Mouse (Mus musculus) E14TG2a.4 (cell line): ENCODE results near the gene Cds2.

Experiments
- H3K27me3 ChIP-seq: 2 replicates; pipeline ENCODE4 v1.6.1; 2014; ENCODE audit warnings: low read length, control low read depth; ENCODE audit not compliant: insufficient read depth
- H3K36me3 ChIP-seq: 2 replicates; pipeline ENCODE4 v1.6.1; 2014; ENCODE audit warnings: low read length, control low read depth; ENCODE audit not compliant: insufficient read depth
- H3K4me1 ChIP-seq: replicated peaks from 2 replicates; pipeline ENCODE4 v1.6.1; 2014; ENCODE audit warnings: low read depth, low read length, control low read depth
- H3K4me3 ChIP-seq: replicated peaks from 2 replicates; pipeline ENCODE4 v1.5.1; 2014; ENCODE audit warnings: mild to moderate bottlenecking, low read length
- H3K9me3 ChIP-seq: 2 replicates; pipeline ENCODE4 v1.6.1; 2014; ENCODE audit warnings: low read length, control low read depth
- CTCF ChIP-seq: conservative IDR thresholded peaks from 2 replicates; pipeline ENCODE4 v1.5.1; 2014; ENCODE audit warnings: low read length
- NANOG ChIP-seq: IDR thresholded peaks from 2 replicates; pipeline ENCODE4 v1.6.1; 2014; ENCODE audit warnings: borderline replicate concordance, low read length, mixed read lengths
- POU5F1 ChIP-seq: IDR thresholded peaks from 2 replicates; pipeline ENCODE4 v1.6.1; 2014; ENCODE audit warnings: low read length, borderline replicate concordance

The Cds2 gene

DNA sequence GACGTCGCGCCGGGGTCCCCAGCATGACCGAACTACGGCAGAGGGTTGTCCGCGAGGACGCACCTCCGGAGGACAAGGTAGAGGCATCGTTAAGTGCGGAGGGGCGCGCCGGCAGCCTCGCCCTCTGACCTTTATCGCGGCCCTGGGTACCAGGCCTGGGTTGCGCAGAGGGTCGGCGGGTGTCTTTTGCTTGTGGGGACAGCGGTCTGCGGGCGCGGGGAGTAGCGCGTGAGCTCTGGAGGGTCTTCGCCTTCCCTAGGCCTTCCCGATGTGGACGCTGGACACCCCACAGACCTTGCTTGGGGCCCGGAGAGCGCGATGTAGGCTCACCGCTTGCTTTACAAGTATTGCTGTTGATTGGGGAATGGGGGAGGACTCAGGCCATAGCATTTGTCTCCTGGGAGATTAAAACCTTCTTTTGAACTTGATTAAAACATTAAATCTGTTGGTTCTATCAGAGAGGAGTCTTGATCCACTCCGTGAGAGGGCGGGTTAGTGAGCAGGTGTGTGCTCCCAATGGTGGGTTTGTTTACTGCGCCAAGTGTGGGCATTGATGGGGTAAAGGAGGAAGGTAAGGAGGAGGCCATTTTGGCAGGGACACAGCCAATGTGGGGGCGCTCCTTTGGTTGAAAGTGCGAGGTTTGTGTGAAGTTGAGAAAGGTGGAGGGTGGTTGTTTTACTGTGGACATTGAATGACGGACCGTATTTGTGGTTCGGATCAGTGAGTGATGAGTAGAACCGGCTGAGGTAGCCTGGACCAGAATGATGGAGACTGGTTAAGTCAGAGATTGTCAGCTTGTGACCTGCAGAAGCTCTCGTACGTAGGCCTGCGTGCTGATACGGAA lies 695 bp downstream of the Cds2 start:
- H3K4me1 ChIP-seq, result peaks cover 63% of the 10 kb centered on the region
- no peaks in the 10 kb centered on the region for H3K27me3 ChIP-seq
- H3K9me3 ChIP-seq, result no peaks in the 10 kb centered on the region
- TF ChIP-seq POU5F1, result no peak
- TF ChIP-seq NANOG, result no peak
- no peak for TF ChIP-seq CTCF
- no peaks in the 10 kb centered on the region for H3K36me3 ChIP-seq
- peak overlapping the region; percentile 94 for H3K4me3 ChIP-seq

DNA sequence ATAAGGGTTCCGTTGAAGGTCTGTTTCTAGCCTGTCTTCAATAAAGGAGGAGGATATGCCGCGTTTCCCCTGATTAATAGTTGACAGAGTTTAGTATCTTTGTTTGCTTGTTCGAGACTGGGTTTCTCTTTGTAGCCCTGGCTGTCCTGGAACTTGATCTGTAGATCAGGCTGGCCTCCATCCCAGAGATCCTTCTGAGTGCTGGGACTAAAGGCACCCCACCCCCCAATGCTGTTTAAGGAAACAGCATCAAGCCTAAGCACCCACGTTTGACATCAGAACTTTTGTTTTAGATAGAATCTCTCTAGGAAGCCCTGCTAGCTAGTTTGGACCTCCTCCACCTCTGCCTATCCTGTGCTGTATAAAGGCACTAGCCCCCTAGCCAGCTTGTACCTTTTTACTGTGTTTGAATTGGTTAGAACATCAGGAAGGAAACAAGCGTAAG lies 1.3 kb downstream of the Cds2 start:
- no peak for TF ChIP-seq POU5F1
- no peak for TF ChIP-seq CTCF
- no peak for TF ChIP-seq NANOG
- H3K4me3 ChIP-seq, result peak overlapping the region; percentile 94

DNA sequence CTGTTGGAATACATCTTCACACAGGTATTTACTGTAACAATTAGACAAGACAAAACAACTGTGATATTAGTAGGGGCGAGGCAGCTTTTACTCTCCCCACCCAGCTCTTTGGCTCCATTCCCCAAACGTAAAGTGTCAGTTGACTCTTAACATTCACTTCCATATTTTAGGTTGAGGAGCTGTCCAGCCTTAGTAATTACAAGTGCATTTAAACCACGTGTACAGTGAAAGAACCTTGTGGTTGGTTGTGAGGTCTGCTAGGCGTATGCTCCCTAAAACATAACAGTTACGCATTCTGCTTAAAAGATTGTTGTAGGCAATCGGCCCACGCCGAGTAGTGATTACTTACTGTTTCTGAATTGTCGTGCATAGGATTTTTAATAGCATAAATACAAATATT lies 2.2 kb downstream of the Cds2 start:
- TF ChIP-seq CTCF (no peak), NANOG (no peak), POU5F1 (no peak)

More for the DNA sequence above, 1.3 kb downstream of the Cds2 start:
- Histone ChIP-seq H3K36me3 (no peaks in the 10 kb centered on the region), H3K9me3 (no peaks in the 10 kb centered on the region), H3K4me1 (peaks cover 61% of the 10 kb centered on the region), H3K27me3 (no peaks in the 10 kb centered on the region)

DNA sequence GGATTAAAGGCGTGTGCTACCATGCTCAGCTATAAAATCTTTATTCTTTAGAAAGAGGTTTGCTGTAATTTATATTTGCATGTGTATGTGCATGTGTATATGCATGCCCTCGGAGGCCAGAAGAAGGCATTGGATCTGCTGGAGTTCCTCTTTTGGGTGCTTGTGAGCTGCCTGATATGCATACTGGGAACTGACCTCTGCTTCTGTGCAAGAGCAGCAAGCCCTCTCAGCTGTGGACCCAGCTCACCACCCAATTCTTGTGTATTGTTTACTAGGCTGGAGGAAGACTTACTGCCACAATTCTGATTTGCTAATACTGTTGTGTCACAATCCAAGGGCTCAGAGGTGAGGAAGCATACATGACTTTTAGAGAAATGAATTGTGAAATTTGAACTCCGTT lies 3.1 kb downstream of the Cds2 start:
- Histone ChIP-seq H3K36me3 (no peaks in the 10 kb centered on the region), H3K9me3 (no peaks in the 10 kb centered on the region), H3K27me3 (no peaks in the 10 kb centered on the region), H3K4me3 (no peak overlapping the region), H3K4me1 (peaks cover 56% of the 10 kb centered on the region)
- no peak for TF ChIP-seq NANOG
- TF ChIP-seq POU5F1, result no peak
- TF ChIP-seq CTCF, result no peak

More for the DNA sequence above, 2.2 kb downstream of the Cds2 start:
- no peak overlapping the region for H3K4me3 ChIP-seq
- no peaks in the 10 kb centered on the region for H3K9me3 ChIP-seq
- H3K4me1 ChIP-seq, result peaks cover 54% of the 10 kb centered on the region
- H3K27me3 ChIP-seq, result no peaks in the 10 kb centered on the region
- no peaks in the 10 kb centered on the region for H3K36me3 ChIP-seq

DNA sequence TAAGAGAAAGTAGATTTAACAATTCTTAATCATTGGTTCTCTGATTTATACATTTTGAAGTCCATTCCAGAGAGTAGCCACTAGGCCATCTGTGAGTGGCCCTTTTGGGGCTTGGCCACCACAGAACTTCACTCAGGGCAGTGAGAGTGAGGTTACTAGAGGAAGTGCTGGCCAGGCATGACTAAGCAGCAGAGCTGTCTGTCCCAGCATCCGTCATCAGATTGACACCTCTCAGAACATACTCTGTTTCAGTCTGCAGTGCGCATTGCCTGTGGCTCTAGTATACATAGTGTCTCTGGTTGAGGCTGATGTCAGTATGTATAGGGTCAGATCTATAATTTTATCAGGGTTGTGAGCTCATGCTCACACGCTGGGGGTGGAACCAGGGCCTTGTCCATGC lies 6.3 kb downstream of the Cds2 start:
- TF ChIP-seq NANOG, result no peak
- TF ChIP-seq CTCF, result no peak
- no peak for TF ChIP-seq POU5F1
- Histone ChIP-seq H3K36me3 (no peaks in the 10 kb centered on the region), H3K27me3 (no peaks in the 10 kb centered on the region), H3K4me1 (peaks cover 70% of the 10 kb centered on the region), H3K4me3 (no peak overlapping the region), H3K9me3 (no peaks in the 10 kb centered on the region)

DNA sequence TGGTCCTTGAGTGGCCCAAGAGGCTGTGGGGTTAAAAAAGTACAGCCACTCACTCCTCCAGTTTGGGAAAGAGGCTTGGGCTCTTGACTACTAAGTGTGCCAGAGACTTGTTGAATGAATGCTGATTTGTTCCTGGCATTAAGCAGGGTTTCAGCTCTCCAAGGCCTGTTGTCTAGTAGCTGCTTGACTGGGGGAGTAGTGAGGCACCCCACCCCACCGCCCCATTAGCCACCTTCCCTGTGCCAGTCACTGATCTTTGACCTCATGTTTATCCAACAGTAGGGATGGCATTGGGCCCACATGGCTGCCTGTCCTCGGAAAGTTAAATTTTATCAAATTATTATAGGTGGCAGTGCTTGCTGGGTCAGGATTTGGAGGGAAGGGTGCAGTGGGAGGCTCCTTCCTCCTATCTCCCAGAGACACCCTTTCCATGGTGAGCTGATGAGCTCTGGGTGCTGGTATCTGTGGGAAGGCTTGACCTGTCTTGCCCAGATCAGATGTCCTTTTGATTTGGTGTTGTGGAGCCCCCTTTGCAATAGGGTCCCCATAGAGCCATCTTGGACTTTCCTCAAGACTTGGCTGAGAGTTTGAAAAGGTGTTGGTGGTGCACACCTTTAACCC lies 7.5 kb downstream of the Cds2 start:
- TF ChIP-seq CTCF (no peak), POU5F1 (no peak)
- H3K27me3 ChIP-seq, result no peaks in the 10 kb centered on the region
- H3K36me3 ChIP-seq, result no peaks in the 10 kb centered on the region
- H3K4me1 ChIP-seq, result peaks cover 65% of the 10 kb centered on the region
- no peaks in the 10 kb centered on the region for H3K9me3 ChIP-seq
- no peak overlapping the region for H3K4me3 ChIP-seq

DNA sequence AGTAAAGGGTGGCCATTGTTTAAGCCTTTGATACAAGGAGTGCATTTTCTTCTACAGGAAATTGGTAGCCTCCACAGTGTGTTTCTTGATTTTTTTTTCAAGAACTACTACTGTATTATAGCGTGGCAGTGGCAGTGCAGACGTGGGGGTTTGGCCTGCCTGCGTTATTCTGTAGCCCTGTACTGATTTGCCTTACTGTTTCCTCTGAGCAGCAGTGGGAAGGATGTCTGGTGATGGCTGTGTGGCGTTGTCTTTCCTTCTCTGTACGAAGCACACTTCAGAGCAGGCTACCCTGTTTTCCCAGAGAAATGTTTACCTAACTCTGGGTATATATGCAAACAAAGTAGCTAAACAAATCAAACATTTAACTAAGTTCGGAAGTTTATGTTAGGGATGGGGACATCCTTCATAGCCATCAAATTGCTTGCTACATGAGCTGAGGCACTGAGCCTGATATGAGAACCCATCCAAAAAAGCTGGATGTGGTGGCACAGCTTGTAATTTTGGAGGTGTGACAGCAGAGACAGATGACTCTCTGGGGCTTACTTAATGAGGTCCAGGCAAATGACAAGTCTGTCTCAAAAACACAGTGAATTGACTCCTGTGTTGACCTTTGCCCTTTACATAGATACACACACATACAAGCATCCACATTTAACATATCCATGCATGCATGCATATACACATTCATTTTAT lies 9.9 kb downstream of the Cds2 start:
- Histone ChIP-seq H3K4me3 (no peak overlapping the region), H3K4me1 (peaks cover 56% of the 10 kb centered on the region), H3K36me3 (no peaks in the 10 kb centered on the region; the same call in 1 of the 2 replicates), H3K27me3 (no peaks in the 10 kb centered on the region), H3K9me3 (no peaks in the 10 kb centered on the region)
- no peak for TF ChIP-seq NANOG
- no peak for TF ChIP-seq POU5F1
- no peak for TF ChIP-seq CTCF

DNA sequence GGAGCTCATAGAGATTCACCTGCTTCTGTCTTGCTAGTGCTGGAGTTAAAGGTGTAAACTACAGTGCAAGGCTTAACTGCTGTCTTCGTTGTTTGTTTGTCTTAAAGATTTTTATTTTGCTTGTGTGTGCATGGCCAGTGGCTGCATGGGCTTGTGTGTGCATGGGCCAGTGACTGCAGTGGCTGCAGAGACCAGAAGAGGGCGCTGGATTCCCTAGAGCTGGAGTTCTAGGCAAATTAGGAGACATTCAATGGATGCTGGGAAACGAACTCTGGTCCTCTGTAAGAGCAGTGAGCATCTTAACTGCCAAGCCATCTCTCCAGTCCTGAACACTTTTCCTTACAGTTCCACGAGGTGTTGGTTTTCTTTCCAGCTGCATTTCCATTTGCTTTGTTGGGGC lies 12.6 kb downstream of the Cds2 start:
- no peak overlapping the region for H3K4me3 ChIP-seq
- TF ChIP-seq NANOG, result no peak
- TF ChIP-seq POU5F1, result no peak
- TF ChIP-seq CTCF, result peak; percentile 44
- peaks cover 63% of the 10 kb centered on the region for H3K4me1 ChIP-seq
- H3K36me3 ChIP-seq, result peaks cover 18% of the 10 kb centered on the region
- no peaks in the 10 kb centered on the region for H3K9me3 ChIP-seq
- H3K27me3 ChIP-seq, result no peaks in the 10 kb centered on the region

DNA sequence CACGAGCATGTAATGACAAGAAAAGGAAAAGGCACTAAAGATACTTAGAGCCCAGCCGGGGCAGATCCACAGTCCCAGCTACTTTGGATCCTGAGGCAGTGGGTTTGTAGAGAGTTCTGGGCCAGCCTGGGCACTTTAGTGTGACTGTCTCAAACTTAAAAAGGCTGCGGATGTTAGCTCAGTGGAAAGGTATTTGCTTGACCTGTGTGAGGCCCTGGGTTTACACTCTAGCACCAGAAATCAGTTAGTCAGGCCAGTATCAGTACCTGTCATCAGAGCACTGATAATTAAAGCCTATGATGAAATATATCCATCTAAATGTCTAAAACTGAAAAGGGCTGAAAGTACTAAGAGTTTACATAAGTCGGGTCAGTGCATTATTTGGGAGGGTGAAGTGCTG lies 13.3 kb downstream of the Cds2 start:
- peaks cover 62% of the 10 kb centered on the region for H3K4me1 ChIP-seq
- TF ChIP-seq NANOG (no peak), POU5F1 (no peak), CTCF (no peak)
- no peaks in the 10 kb centered on the region for H3K9me3 ChIP-seq

More for the DNA sequence above, 13.3 kb downstream of the Cds2 start:
- peaks cover 24% of the 10 kb centered on the region for H3K36me3 ChIP-seq
- no peak overlapping the region for H3K4me3 ChIP-seq
- H3K27me3 ChIP-seq, result no peaks in the 10 kb centered on the region
